Mouse (Mus musculus): ENCODE data around the gene Atxn2l. TPM values are rescaled to one million over a fixed set of nuclear protein-coding genes. Genes with fewer than 3 reads are reported as not detected.

The Atxn2l gene
- polyA plus RNA-seq, 1 experiment: 208 TPM

DNA sequence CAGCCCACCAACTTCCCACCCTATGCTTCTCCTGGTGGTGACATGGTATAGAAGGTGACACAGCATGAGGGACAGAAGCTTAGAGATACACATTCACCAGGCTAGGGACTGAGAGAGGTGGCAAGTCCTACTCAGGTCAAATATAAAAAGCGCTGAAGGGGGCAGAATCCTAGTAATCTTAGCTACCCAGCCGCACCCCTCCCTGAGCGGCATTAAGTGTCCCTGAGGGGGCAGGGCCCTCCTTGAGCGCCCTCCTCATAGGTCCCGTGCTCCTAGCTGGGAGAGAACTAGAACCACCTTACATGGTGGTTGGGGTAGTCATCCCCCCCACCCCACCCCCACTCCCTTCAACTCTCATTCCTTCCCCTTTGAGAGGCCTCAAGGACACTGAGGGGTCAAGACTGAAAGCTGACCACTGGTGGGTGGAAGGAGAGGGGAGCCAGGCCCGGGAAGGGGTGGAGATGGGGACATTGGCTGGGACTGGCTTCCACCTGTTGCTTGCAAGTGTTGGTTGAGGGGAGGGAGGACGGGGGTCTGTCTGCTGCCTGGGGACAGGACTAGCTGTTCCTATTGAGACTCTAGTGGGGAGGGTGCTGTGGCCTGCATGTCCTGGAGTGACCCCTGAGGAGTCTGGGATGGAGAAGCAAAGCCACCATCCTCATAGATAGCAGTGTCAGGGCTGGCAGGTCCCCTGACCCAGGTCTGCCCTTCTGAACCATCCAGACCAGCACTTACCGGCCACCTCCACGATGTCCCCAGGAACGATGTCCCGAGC lies 44.2 kb downstream of the Atxn2l start:
- TF ChIP-seq POLR2A (IDR thresholded peaks at IDR 0.05; ENCODE audit: borderline replicate concordance, extremely low read depth, insufficient read depth, insufficient read length, poor library complexity, severe bottlenecking): no peak
- no peak for TF ChIP-seq CTCF (IDR thresholded peaks at IDR 0.05; ENCODE audit: borderline replicate concordance, extremely low read depth, insufficient read depth, insufficient read length)
- DNase-seq (ENCODE audit: low read depth): no peak

DNA sequence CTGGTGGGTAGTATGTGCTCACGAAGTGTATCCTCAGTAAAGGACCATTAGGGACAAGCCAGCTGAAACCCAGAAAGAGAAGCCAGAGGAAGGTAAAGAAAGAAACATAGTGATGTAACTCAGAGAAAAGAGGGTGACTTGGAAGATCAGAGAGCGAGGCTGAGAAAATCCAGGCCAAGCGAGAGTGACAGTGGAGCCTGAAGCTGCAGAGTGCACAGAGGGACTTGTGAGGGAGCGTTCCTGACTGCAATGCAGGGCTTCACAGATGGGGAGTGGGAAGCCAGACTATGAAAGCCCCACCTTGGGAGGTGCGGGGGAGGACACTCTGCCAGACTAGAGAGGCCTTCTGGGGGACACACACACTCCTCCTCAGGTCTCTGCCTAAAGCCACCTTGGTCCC lies 45.0 kb downstream of the Atxn2l start:
- DNase-seq (ENCODE audit: low read depth): no peak
- TF ChIP-seq POLR2A (IDR thresholded peaks at IDR 0.05; ENCODE audit: borderline replicate concordance, extremely low read depth, insufficient read depth, insufficient read length, poor library complexity, severe bottlenecking) (no peak), CTCF (IDR thresholded peaks at IDR 0.05; ENCODE audit: borderline replicate concordance, extremely low read depth, insufficient read depth, insufficient read length) (no peak)

DNA sequence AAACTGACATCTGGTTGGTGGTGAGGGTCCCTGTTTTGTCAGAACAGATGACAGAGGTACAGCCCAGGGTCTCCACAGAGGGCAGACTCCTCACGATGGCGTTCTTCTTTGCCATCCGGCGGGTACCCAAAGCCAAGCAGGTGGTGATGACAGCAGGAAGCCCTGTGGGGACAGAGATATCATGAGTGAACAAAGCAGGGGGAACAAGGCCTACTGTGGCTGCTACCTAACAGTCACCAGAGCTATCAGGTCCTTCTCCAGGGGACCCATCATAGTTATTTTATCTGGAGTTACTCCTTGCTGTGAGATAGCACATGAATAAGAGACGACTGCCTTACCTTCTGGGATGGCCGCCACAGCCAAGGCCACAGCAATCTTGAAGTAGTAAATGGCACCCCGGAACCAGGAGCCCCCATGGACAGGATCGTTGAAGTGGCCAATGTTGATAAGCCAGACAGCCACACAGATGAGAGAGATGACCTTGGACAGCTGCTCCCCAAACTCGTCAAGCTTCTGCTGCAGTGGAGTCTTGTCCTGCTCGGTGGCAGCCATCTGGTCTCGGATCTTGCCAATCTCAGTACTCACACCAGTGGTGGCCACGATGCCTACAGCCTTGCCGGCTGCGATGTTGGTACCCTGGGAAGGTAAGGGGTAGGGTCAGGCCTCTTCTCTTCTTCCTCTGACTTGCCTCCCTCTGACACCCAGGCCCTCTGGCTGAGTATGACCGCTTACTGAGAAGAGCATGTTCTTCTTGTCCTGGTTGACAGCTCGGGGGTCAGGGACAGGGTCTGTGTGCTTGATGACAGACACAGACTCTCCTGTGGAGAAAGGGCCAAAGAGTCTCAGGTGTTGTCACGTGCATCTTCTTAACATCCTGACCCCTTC lies 46.6 kb downstream of the Atxn2l start:
- DNase-seq (ENCODE audit: low read depth): no peak
- no peak for TF ChIP-seq CTCF (IDR thresholded peaks at IDR 0.05; ENCODE audit: borderline replicate concordance, extremely low read depth, insufficient read depth, insufficient read length)
- no peak for TF ChIP-seq POLR2A (IDR thresholded peaks at IDR 0.05; ENCODE audit: borderline replicate concordance, extremely low read depth, insufficient read depth, insufficient read length, poor library complexity, severe bottlenecking)

DNA sequence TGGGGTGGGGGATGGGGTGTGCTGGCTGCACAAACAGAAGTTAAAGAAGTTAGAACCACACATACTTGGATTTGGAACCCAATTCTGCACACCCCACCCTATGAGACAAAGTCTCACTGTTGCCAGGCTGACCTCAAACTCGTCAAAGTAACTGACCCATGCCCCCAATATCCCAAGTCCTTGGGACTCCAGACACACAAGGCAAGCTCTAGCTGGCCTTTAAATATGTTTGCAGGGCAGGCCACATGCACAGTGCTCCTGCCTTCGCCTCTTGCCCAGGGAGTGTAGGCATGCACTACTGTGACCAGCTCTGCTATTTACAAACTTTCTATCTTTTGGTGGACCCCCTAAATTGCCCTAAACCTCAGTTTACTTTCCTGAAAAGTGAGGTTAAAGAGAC lies 48.0 kb downstream of the Atxn2l start:
- no peak for DNase-seq (ENCODE audit: low read depth)
- TF ChIP-seq POLR2A (IDR thresholded peaks at IDR 0.05; ENCODE audit: borderline replicate concordance, extremely low read depth, insufficient read depth, insufficient read length, poor library complexity, severe bottlenecking): no peak

DNA sequence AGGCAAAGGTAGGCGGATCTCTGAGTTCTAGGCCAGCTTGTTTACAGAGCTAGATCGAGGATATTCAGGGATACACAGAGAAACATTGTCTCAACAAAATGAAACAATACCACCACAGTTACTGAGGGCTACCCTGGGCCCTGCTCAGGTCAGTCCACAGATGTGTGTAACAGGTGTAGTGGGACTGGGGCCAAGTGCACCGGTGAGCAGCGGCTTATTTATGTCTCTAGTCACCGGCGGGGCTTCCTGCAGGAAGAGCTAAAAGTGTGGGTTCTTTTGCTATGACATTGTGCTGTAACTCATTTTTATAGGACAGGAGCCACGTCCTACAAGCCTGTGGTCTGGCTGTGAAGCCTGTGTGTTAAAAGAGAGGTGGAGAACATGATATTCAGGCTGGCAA lies 49.4 kb downstream of the Atxn2l start:
- TF ChIP-seq POLR2A (IDR thresholded peaks at IDR 0.05; ENCODE audit: borderline replicate concordance, extremely low read depth, insufficient read depth, insufficient read length, poor library complexity, severe bottlenecking) (no peak), CTCF (IDR thresholded peaks at IDR 0.05; ENCODE audit: borderline replicate concordance, extremely low read depth, insufficient read depth, insufficient read length) (no peak)
- DNase-seq (ENCODE audit: low read depth): no peak

DNA sequence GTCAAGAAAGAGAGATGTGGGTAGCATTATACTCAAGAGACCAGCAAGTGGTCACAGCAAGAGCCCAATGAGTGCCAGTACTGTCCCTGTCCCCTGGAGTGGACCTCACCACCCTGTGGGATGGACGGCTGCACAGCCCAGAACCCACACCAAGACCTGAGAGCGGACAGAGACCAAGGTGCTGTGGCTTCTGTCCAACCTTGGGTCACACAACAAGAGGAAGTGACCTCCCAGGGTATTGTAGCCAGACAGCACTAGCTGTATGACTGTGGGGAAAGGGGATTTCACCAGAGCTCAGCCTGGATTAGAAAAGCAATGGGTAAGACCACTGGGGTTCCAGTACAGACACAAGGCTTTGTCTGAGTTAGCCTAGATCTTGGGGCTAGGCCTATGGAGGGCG lies 51.0 kb downstream of the Atxn2l start:
- no peak for DNase-seq (ENCODE audit: low read depth)
- TF ChIP-seq POLR2A (IDR thresholded peaks at IDR 0.05; ENCODE audit: borderline replicate concordance, extremely low read depth, insufficient read depth, insufficient read length, poor library complexity, severe bottlenecking): no peak
- TF ChIP-seq CTCF (IDR thresholded peaks at IDR 0.05; ENCODE audit: borderline replicate concordance, extremely low read depth, insufficient read depth, insufficient read length): no peak

DNA sequence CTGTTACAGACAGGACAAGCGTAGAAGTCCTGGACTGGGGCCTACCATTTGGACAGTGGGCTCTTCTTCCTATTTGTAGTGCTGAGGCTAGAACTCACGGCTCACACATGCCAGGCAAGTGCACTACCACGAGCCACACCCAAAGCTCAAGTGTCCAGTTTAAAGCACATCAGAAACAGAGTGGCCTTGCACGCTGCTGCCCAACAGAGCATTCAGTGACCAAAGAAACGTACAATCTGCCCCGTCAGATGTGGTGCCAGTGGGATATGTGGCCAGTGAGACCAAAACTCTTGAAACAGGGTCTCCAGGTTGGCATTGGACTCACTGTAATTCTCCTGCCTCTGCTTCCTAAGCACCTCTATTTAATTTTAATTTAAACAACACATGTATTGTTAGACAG lies 52.6 kb downstream of the Atxn2l start:
- DNase-seq (ENCODE audit: low read depth): no peak
- TF ChIP-seq CTCF (IDR thresholded peaks at IDR 0.05; ENCODE audit: borderline replicate concordance, extremely low read depth, insufficient read depth, insufficient read length): no peak
- TF ChIP-seq POLR2A (IDR thresholded peaks at IDR 0.05; ENCODE audit: borderline replicate concordance, extremely low read depth, insufficient read depth, insufficient read length, poor library complexity, severe bottlenecking): no peak

DNA sequence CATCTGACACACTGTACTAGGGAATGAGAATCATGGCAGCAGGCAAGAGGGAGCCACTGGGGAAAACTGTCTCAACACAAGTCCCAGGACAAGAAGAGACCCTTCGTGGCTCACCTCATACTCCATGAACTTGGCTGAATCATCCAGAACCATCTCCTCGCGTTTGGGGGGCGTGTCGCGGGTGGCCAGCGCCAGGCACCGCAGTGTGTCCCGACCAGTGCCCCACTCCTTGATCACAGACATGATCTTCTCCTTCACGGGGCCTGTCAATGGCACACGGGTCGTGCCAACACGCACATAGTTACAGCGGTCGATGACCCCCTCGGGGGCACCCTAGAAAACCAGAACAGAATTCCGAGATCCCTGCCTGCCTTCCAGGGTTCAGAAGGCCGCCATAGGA lies 53.2 kb downstream of the Atxn2l start:
- TF ChIP-seq CTCF (IDR thresholded peaks at IDR 0.05; ENCODE audit: borderline replicate concordance, extremely low read depth, insufficient read depth, insufficient read length): no peak
- no peak for TF ChIP-seq POLR2A (IDR thresholded peaks at IDR 0.05; ENCODE audit: borderline replicate concordance, extremely low read depth, insufficient read depth, insufficient read length, poor library complexity, severe bottlenecking)

DNA sequence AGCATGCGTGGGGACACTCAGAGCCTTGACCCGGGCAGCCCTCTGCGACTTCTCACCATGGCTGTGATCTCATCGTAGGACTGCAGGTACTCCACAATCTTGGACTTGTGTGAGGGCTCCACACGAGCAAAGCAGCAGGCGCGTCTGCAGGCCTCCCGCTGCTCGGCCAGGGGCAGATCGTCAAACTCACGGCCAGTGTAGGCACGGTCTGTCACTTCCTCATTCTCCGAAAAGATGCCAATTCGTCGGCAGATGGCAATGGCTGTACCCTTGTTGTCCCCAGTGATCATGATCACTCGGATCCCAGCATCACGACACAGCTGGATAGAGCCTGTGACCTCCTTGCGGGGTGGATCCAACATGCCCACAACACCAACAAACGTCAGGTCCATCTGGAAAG lies 54.8 kb downstream of the Atxn2l start:
- no peak for DNase-seq (ENCODE audit: low read depth)
- TF ChIP-seq CTCF (IDR thresholded peaks at IDR 0.05; ENCODE audit: borderline replicate concordance, extremely low read depth, insufficient read depth, insufficient read length): no peak
- TF ChIP-seq POLR2A (IDR thresholded peaks at IDR 0.05; ENCODE audit: borderline replicate concordance, extremely low read depth, insufficient read depth, insufficient read length, poor library complexity, severe bottlenecking): no peak

More for the DNA sequence above, 53.2 kb downstream of the Atxn2l start:
- DNase-seq (ENCODE audit: low read depth): no peak

DNA sequence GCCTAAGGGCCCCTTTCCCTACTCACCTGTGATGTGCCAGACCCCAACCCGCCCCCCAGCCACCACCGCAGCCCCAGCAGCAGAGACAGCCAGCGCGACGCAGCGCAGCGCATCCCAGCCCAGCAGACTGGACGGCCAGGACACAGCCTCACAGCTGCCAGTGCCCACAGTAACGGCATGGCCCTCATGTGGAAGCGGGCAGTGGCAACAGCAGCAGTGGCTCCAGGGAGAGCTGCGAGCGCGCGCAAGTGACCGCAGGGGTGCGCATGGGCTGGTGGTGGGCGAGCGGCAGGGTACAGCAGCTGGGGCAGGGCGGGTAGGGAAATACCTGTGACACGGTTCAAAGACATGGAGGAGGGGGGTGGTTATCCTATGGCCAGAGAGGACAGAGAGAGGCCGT lies 57.0 kb downstream of the Atxn2l start:
- DNase-seq (ENCODE audit: low read depth): no peak
- no peak for TF ChIP-seq CTCF (IDR thresholded peaks at IDR 0.05; ENCODE audit: borderline replicate concordance, extremely low read depth, insufficient read depth, insufficient read length)
- TF ChIP-seq POLR2A (IDR thresholded peaks at IDR 0.05; ENCODE audit: borderline replicate concordance, extremely low read depth, insufficient read depth, insufficient read length, poor library complexity, severe bottlenecking): no peak

DNA sequence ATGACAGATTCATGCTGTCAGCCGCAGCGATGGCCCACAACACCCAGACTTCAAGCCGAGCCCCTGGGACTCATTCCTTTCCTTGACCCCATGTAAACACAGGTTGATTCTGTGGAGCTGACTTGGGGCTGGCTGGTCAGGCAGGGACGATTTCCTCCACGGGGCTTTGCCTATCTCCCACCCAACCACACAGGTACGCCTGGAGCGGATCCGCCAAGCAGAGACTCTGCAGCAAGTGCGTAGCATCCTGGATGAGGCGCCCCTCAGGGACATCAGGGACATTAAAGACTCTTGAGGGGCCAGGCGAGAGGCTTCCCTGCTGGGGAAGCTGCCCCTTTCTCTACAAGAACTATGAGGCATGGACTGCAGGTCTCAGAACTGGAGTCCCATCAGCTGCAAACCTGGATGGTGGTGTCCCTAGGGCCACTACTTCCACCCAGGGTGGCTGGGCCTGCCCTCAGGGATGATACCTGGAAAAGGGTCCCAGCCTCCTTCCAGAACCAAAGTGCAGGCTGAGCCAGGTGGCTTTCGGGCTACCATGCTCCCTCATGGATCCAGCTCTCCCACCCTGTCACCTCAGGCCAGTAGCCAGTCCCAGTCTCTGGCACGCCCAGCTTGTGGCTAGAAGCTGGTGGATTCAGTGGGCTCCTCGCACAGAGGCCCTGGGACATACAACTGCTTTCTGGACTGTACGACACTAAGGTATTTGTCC lies 58.0 kb downstream of the Atxn2l start:
- no peak for TF ChIP-seq POLR2A (IDR thresholded peaks at IDR 0.05; ENCODE audit: borderline replicate concordance, extremely low read depth, insufficient read depth, insufficient read length, poor library complexity, severe bottlenecking)
- TF ChIP-seq CTCF (IDR thresholded peaks at IDR 0.05; ENCODE audit: borderline replicate concordance, extremely low read depth, insufficient read depth, insufficient read length): no peak
- DNase-seq (ENCODE audit: low read depth): no peak
